Mouse (Mus musculus): Measurements from ENCODE around the gene Olfr463. TPM values are rescaled to one million over a fixed set of nuclear protein-coding genes. Genes with fewer than 3 reads are reported as not detected.

The Olfr463 gene
- not detected in 2 replicates for polyA plus RNA-seq (2015; fragmentation: Nextera tagmentation; extraction: Ambion mirVana)

- no peak within 1 kb of the TSS for H3K4me2 ChIP-seq (ENCODE audit: low read length)
- H3K9me3 ChIP-seq (ENCODE audit: control insufficient read depth, low read length) = no peaks in the 10 kb centered on the region
- H3K36me3 ChIP-seq (ENCODE audit: control insufficient read depth, insufficient read depth, low read length) = no peaks in the 10 kb centered on the region
- H3K9ac ChIP-seq (ENCODE audit: low read depth, low read length) = no peak within 1 kb of the TSS
- no peak within 1 kb of the TSS for H3K27ac ChIP-seq (ENCODE audit: low read depth, low read length)
- no peak within 1 kb of the TSS for H3K4me3 ChIP-seq (ENCODE audit: low read length)
- H3K27me3 ChIP-seq (replicated peaks; ENCODE audit: control insufficient read depth, insufficient read depth, low read length) = peaks cover 2% of the 10 kb centered on the region; the same call in 1 of the 2 replicates
- no peak for ATAC-seq
- no peaks in the 10 kb centered on the region for H3K4me1 ChIP-seq (ENCODE audit: control insufficient read depth, insufficient read depth, low read depth, low read length)
Observed at GRCm38 (mm10) chr11:87897287-87897686, at the start of gene Olfr463. Gene Olfr463, minus strand, starts transcription at chr11:87897387.

GRCm38 (mm10) chr11:87935467-87935866 lies 38.3 kb upstream of the Olfr463 start:
- no peak for ATAC-seq
- H3K9ac ChIP-seq (ENCODE audit: low read depth, low read length) = no peak overlapping the region
- no peaks in the 10 kb centered on the region for H3K4me1 ChIP-seq (ENCODE audit: control insufficient read depth, insufficient read depth, low read depth, low read length)
- WGBS = 82% methylated on average over 3 of the region's 3 CpGs
- H3K36me3 ChIP-seq (ENCODE audit: control insufficient read depth, insufficient read depth, low read length) = no peaks in the 10 kb centered on the region
- 0 out of 2 replicates have a peak, but pooled peaks cover under 1% of the 10 kb centered on the region for H3K9me3 ChIP-seq (ENCODE audit: control insufficient read depth, low read length)
- no peaks in the 10 kb centered on the region for H3K27me3 ChIP-seq (replicated peaks; ENCODE audit: control insufficient read depth, insufficient read depth, low read length)
- H3K4me3 ChIP-seq (ENCODE audit: low read length) = no peak overlapping the region
- H3K4me2 ChIP-seq (ENCODE audit: low read length) = no peak overlapping the region
- H3K27ac ChIP-seq (ENCODE audit: low read depth, low read length) = no peak overlapping the region

GRCm38 (mm10) chr11:87933731-87934130 lies 36.5 kb upstream of the Olfr463 start:
- H3K9ac ChIP-seq (ENCODE audit: low read depth, low read length) = no peak overlapping the region
- WGBS = 75% methylated on average over 2 of the region's 2 CpGs
- H3K4me2 ChIP-seq (ENCODE audit: low read length) = no peak overlapping the region
- no peaks in the 10 kb centered on the region for H3K27me3 ChIP-seq (replicated peaks; ENCODE audit: control insufficient read depth, insufficient read depth, low read length)
- no peak overlapping the region for H3K4me3 ChIP-seq (ENCODE audit: low read length)
- no peak for ATAC-seq
- H3K36me3 ChIP-seq (ENCODE audit: control insufficient read depth, insufficient read depth, low read length) = no peaks in the 10 kb centered on the region
- H3K9me3 ChIP-seq (ENCODE audit: control insufficient read depth, low read length) = peaks cover 3% of the 10 kb centered on the region; the same call in 1 of the 2 replicates
- no peak overlapping the region for H3K27ac ChIP-seq (ENCODE audit: low read depth, low read length)
- H3K4me1 ChIP-seq (ENCODE audit: control insufficient read depth, insufficient read depth, low read depth, low read length) = no peaks in the 10 kb centered on the region

GRCm38 (mm10) chr11:87930348-87930747 lies 33.2 kb upstream of the Olfr463 start:
- Histone ChIP-seq H3K9ac (ENCODE audit: low read depth, low read length) (no peak overlapping the region), H3K27me3 (replicated peaks; ENCODE audit: control insufficient read depth, insufficient read depth, low read length) (no peaks in the 10 kb centered on the region), H3K4me3 (ENCODE audit: low read length) (no peak overlapping the region), H3K9me3 (ENCODE audit: control insufficient read depth, low read length) (peaks cover 3% of the 10 kb centered on the region; the same call in 1 of the 2 replicates), H3K36me3 (ENCODE audit: control insufficient read depth, insufficient read depth, low read length) (no peaks in the 10 kb centered on the region), H3K27ac (ENCODE audit: low read depth, low read length) (no peak overlapping the region), H3K4me2 (ENCODE audit: low read length) (no peak overlapping the region), H3K4me1 (ENCODE audit: control insufficient read depth, insufficient read depth, low read depth, low read length) (no peaks in the 10 kb centered on the region)
- WGBS = 97% methylated on average over 2 of the region's 2 CpGs
- no peak for ATAC-seq

GRCm38 (mm10) chr11:87920966-87921365 lies 23.8 kb upstream of the Olfr463 start, which contains the start of gene Olfr464:
Gene Olfr464, minus strand, starts transcription at chr11:87920967.
- no peak within 1 kb of the TSS for H3K4me2 ChIP-seq (ENCODE audit: low read length)

GRCm38 (mm10) chr11:87920301-87920700 lies 23.1 kb upstream of the Olfr463 start:
- Histone ChIP-seq H3K9ac (ENCODE audit: low read depth, low read length) (no peak overlapping the region), H3K4me2 (ENCODE audit: low read length) (no peak overlapping the region), H3K4me1 (ENCODE audit: control insufficient read depth, insufficient read depth, low read depth, low read length) (no peaks in the 10 kb centered on the region), H3K9me3 (ENCODE audit: control insufficient read depth, low read length) (0 out of 2 replicates have a peak, but pooled peaks cover 2% of the 10 kb centered on the region), H3K27ac (ENCODE audit: low read depth, low read length) (no peak overlapping the region), H3K36me3 (ENCODE audit: control insufficient read depth, insufficient read depth, low read length) (no peaks in the 10 kb centered on the region), H3K27me3 (replicated peaks; ENCODE audit: control insufficient read depth, insufficient read depth, low read length) (no peaks in the 10 kb centered on the region), H3K4me3 (ENCODE audit: low read length) (no peak overlapping the region)
- no peak for ATAC-seq
- 67% methylated on average over 2 of the region's 2 CpGs for WGBS

More at GRCm38 (mm10) chr11:87920966-87921365, 23.8 kb upstream of the Olfr463 start, which contains the start of gene Olfr464:
- Histone ChIP-seq H3K27me3 (replicated peaks; ENCODE audit: control insufficient read depth, insufficient read depth, low read length) (no peaks in the 10 kb centered on the region), H3K27ac (ENCODE audit: low read depth, low read length) (no peak within 1 kb of the TSS), H3K4me3 (ENCODE audit: low read length) (no peak within 1 kb of the TSS), H3K9ac (ENCODE audit: low read depth, low read length) (no peak within 1 kb of the TSS), H3K4me1 (ENCODE audit: control insufficient read depth, insufficient read depth, low read depth, low read length) (no peaks in the 10 kb centered on the region), H3K36me3 (ENCODE audit: control insufficient read depth, insufficient read depth, low read length) (no peaks in the 10 kb centered on the region), H3K9me3 (ENCODE audit: control insufficient read depth, low read length) (0 out of 2 replicates have a peak, but pooled peaks cover 2% of the 10 kb centered on the region)
- no peak for ATAC-seq
- WGBS = 28% methylated on average over 5 of the region's 5 CpGs

- Histone ChIP-seq H3K9me3 (ENCODE audit: control insufficient read depth, low read length) (no peaks in the 10 kb centered on the region), H3K9ac (ENCODE audit: low read depth, low read length) (no peak overlapping the region), H3K4me2 (ENCODE audit: low read length) (no peak overlapping the region), H3K27ac (ENCODE audit: low read depth, low read length) (no peak overlapping the region), H3K36me3 (ENCODE audit: control insufficient read depth, insufficient read depth, low read length) (no peaks in the 10 kb centered on the region), H3K4me3 (ENCODE audit: low read length) (no peak overlapping the region), H3K27me3 (replicated peaks; ENCODE audit: control insufficient read depth, insufficient read depth, low read length) (no peaks in the 10 kb centered on the region), H3K4me1 (ENCODE audit: control insufficient read depth, insufficient read depth, low read depth, low read length) (no peaks in the 10 kb centered on the region)
- ATAC-seq = no peak
- WGBS = 78% methylated on average over 1 of the region's 1 CpGs
Observed at GRCm38 (mm10) chr11:87916005-87916404, 18.8 kb upstream of the Olfr463 start.

GRCm38 (mm10) chr11:87904331-87904730 lies 7.1 kb upstream of the Olfr463 start:
- no peaks in the 10 kb centered on the region for H3K36me3 ChIP-seq (ENCODE audit: control insufficient read depth, insufficient read depth, low read length)
- ATAC-seq = no peak
- H3K4me2 ChIP-seq (ENCODE audit: low read length) = no peak overlapping the region
- H3K4me3 ChIP-seq (ENCODE audit: low read length) = no peak overlapping the region
- 73% methylated on average over 3 of the region's 3 CpGs for WGBS
- H3K27me3 ChIP-seq (replicated peaks; ENCODE audit: control insufficient read depth, insufficient read depth, low read length) = no peaks in the 10 kb centered on the region
- H3K27ac ChIP-seq (ENCODE audit: low read depth, low read length) = no peak overlapping the region
- H3K9ac ChIP-seq (ENCODE audit: low read depth, low read length) = no peak overlapping the region
- H3K9me3 ChIP-seq (ENCODE audit: control insufficient read depth, low read length) = no peaks in the 10 kb centered on the region
- no peaks in the 10 kb centered on the region for H3K4me1 ChIP-seq (ENCODE audit: control insufficient read depth, insufficient read depth, low read depth, low read length)

GRCm38 (mm10) chr11:87892168-87892567 lies 5.0 kb downstream of the Olfr463 start, which contains the start of gene Olfr462:
Gene Olfr462, minus strand, starts transcription at chr11:87892268.
- no peaks in the 10 kb centered on the region for H3K4me1 ChIP-seq (ENCODE audit: control insufficient read depth, insufficient read depth, low read depth, low read length)
- no peak within 1 kb of the TSS for H3K4me3 ChIP-seq (ENCODE audit: low read length)
- H3K9me3 ChIP-seq (ENCODE audit: control insufficient read depth, low read length) = no peaks in the 10 kb centered on the region
- no peak within 1 kb of the TSS for H3K27ac ChIP-seq (ENCODE audit: low read depth, low read length)
- no peak within 1 kb of the TSS for H3K9ac ChIP-seq (ENCODE audit: low read depth, low read length)
- no peak within 1 kb of the TSS for H3K4me2 ChIP-seq (ENCODE audit: low read length)
- WGBS = 91% methylated on average over 6 of the region's 6 CpGs
- no peaks in the 10 kb centered on the region for H3K36me3 ChIP-seq (ENCODE audit: control insufficient read depth, insufficient read depth, low read length)
- no peaks in the 10 kb centered on the region for H3K27me3 ChIP-seq (replicated peaks; ENCODE audit: control insufficient read depth, insufficient read depth, low read length)
- ATAC-seq = no peak
